Mouse (Mus musculus): ENCODE data around the gene Enho. TPM values are rescaled to one million over a fixed set of nuclear protein-coding genes. Genes with fewer than 3 reads are reported as not detected.

Enho gene
- polyA plus RNA-seq, 1 experiment from 2014 or later, result 92.0 TPM

GRCm38 (mm10) chr4:41618916-41619746, 21.0 kb downstream of the Enho start:
- no peaks in the 10 kb centered on the region for H3K9me3 ChIP-seq
- H3K36me3 ChIP-seq, result no peaks in the 10 kb centered on the region
- H3K4me2 ChIP-seq, result no peak overlapping the region
- peaks cover 48% of the 10 kb centered on the region for H3K4me1 ChIP-seq (replicated peaks)
- H3K4me3 ChIP-seq, result no peak overlapping the region
- H3K27ac ChIP-seq, result peak overlapping the region; percentile 78
- H3K9ac ChIP-seq, result no peak overlapping the region
- ATAC-seq (ENCODE audit: low FRiP score), result no peak
- 44% methylated on average over 12 of the region's 12 CpGs for WGBS
- no peaks in the 10 kb centered on the region for H3K27me3 ChIP-seq

- H3K4me1 ChIP-seq (replicated peaks), result peaks cover 75% of the 10 kb centered on the region
- H3K9me3 ChIP-seq, result no peaks in the 10 kb centered on the region
- H3K4me3 ChIP-seq, result no peak overlapping the region
- 63% methylated on average over 9 of the region's 9 CpGs for whole genome bisulfite sequencing
- peak; percentile 76 for ATAC-seq (ENCODE audit: low FRiP score)
- H3K27ac ChIP-seq, result peak overlapping the region; percentile 67
- H3K27me3 ChIP-seq, result no peaks in the 10 kb centered on the region
- no peak overlapping the region for H3K4me2 ChIP-seq
- H3K36me3 ChIP-seq, result no peaks in the 10 kb centered on the region
- H3K9ac ChIP-seq, result no peak overlapping the region
These were observed 24.2 kb downstream of the Enho start for GRCm38 (mm10) chr4:41615661-41616599.

- Histone ChIP-seq H3K4me3 (no peak overlapping the region), H3K27me3 (no peaks in the 10 kb centered on the region), H3K9ac (no peak overlapping the region), H3K9me3 (no peaks in the 10 kb centered on the region), H3K27ac (peak overlapping the region; percentile 52; the same call in 1 of the 2 replicates), H3K36me3 (no peaks in the 10 kb centered on the region), H3K4me2 (no peak overlapping the region), H3K4me1 (replicated peaks) (peaks cover 83% of the 10 kb centered on the region)
- no peak for ATAC-seq (ENCODE audit: low FRiP score)
- 8% methylated on average over 7 of the region's 7 CpGs for WGBS
These were observed 26.0 kb downstream of the Enho start for GRCm38 (mm10) chr4:41614156-41614555.

- Histone ChIP-seq H3K36me3 (no peaks in the 10 kb centered on the region), H3K4me1 (replicated peaks) (peaks cover 68% of the 10 kb centered on the region), H3K27ac (peak overlapping the region; percentile 86), H3K4me3 (no peak overlapping the region), H3K4me2 (no peak overlapping the region), H3K9ac (no peak overlapping the region), H3K9me3 (no peaks in the 10 kb centered on the region), H3K27me3 (no peaks in the 10 kb centered on the region)
- peak; percentile 52 for ATAC-seq (ENCODE audit: low FRiP score)
- 23% methylated on average over 8 of the region's 8 CpGs for WGBS
These were observed 28.0 kb downstream of the Enho start for GRCm38 (mm10) chr4:41612166-41612565.

- no peak overlapping the region for H3K9ac ChIP-seq
- no peak for ATAC-seq (ENCODE audit: low FRiP score)
- 39% methylated on average over 6 of the region's 6 CpGs for WGBS
- no peaks in the 10 kb centered on the region for H3K36me3 ChIP-seq
- no peaks in the 10 kb centered on the region for H3K27me3 ChIP-seq
- H3K4me1 ChIP-seq (replicated peaks), result peaks cover 57% of the 10 kb centered on the region
- H3K4me2 ChIP-seq, result no peak overlapping the region
- H3K4me3 ChIP-seq, result no peak overlapping the region
- no peaks in the 10 kb centered on the region for H3K9me3 ChIP-seq
- peak overlapping the region; percentile 53; the same call in 1 of the 2 replicates for H3K27ac ChIP-seq
These were observed 29.5 kb downstream of the Enho start for GRCm38 (mm10) chr4:41610594-41610980.

- no peak overlapping the region for H3K4me2 ChIP-seq
- no peak overlapping the region for H3K9ac ChIP-seq
- H3K4me3 ChIP-seq, result no peak overlapping the region
- H3K9me3 ChIP-seq, result no peaks in the 10 kb centered on the region
- no peak for ATAC-seq (ENCODE audit: low FRiP score)
- no peaks in the 10 kb centered on the region for H3K36me3 ChIP-seq
- no peaks in the 10 kb centered on the region for H3K27me3 ChIP-seq
- 69% methylated on average over 10 of the region's 10 CpGs for WGBS
- peaks cover 55% of the 10 kb centered on the region for H3K4me1 ChIP-seq (replicated peaks)
- peak overlapping the region; percentile 44 for H3K27ac ChIP-seq
These were observed 30.2 kb downstream of the Enho start for GRCm38 (mm10) chr4:41609681-41610593.

GRCm38 (mm10) chr4:41606784-41607183, 33.3 kb downstream of the Enho start:
- no peaks in the 10 kb centered on the region for H3K9me3 ChIP-seq
- no peaks in the 10 kb centered on the region for H3K36me3 ChIP-seq
- ATAC-seq (ENCODE audit: low FRiP score), result no peak
- peaks cover 39% of the 10 kb centered on the region for H3K4me1 ChIP-seq (replicated peaks)
- no peak overlapping the region for H3K9ac ChIP-seq
- H3K27ac ChIP-seq, result no peak overlapping the region
- H3K27me3 ChIP-seq, result 0 out of 2 replicates have a peak, but pooled peaks cover 9% of the 10 kb centered on the region
- H3K4me3 ChIP-seq, result no peak overlapping the region
- no peak overlapping the region for H3K4me2 ChIP-seq
- 58% methylated on average over 4 of the region's 4 CpGs for WGBS

GRCm38 (mm10) chr4:41604476-41605396, 35.4 kb downstream of the Enho start:
- no peaks in the 10 kb centered on the region for H3K36me3 ChIP-seq

GRCm38 (mm10) chr4:41602818-41603217, 37.3 kb downstream of the Enho start:
- Histone ChIP-seq H3K27ac (no peak overlapping the region), H3K9ac (no peak overlapping the region), H3K9me3 (no peaks in the 10 kb centered on the region), H3K4me2 (no peak overlapping the region), H3K4me3 (no peak overlapping the region), H3K27me3 (0 out of 2 replicates have a peak, but pooled peaks cover 9% of the 10 kb centered on the region), H3K4me1 (replicated peaks) (peaks cover 15% of the 10 kb centered on the region), H3K36me3 (no peaks in the 10 kb centered on the region)
- no peak for ATAC-seq (ENCODE audit: low FRiP score)
- 31% methylated on average over 4 of the region's 4 CpGs for WGBS

More at GRCm38 (mm10) chr4:41604476-41605396, 35.4 kb downstream of the Enho start:
- peak; percentile 64 for ATAC-seq (ENCODE audit: low FRiP score)
- WGBS, result 25% methylated on average over 8 of the region's 8 CpGs
- peaks cover 23% of the 10 kb centered on the region for H3K4me1 ChIP-seq (replicated peaks)
- H3K9ac ChIP-seq, result 0 out of 2 replicates have a peak overlapping the region, but pooled peaks have one; percentile 39
- peak overlapping the region; percentile 74 for H3K27ac ChIP-seq
- H3K4me2 ChIP-seq, result no peak overlapping the region
- H3K27me3 ChIP-seq, result 0 out of 2 replicates have a peak, but pooled peaks cover 9% of the 10 kb centered on the region
- no peaks in the 10 kb centered on the region for H3K9me3 ChIP-seq
- no peak overlapping the region for H3K4me3 ChIP-seq

All from hindbrain, embryonic 13.5 days (tissue).